Mouse (Mus musculus) neural tube, embryonic 13.5 days (tissue): ENCODE measurements around the gene Chac2. TPM values are rescaled to one million over a fixed set of nuclear protein-coding genes. Genes with fewer than 3 reads are reported as not detected.
"Not testable (repeated sequence)": the region's sequence is repeated elsewhere in the genome, so short reads cannot be mapped to it uniquely, and the experiment has no call there.

Source experiments
- ATAC-seq: fragments of 200-750 bp; cut with Nextera tagmentation; 2 replicates; pipeline ENCODE4 v1.8.0; 2017; ENCODE audit warnings: low read depth, mild to moderate bottlenecking, moderate TSS enrichment, moderate library complexity
- H3K27ac ChIP-seq: fragments of 300-500 bp; sonication (generic); replicated peaks from 2 replicates; pipeline ENCODE4 v1.5.1; 2015; ENCODE audit warnings: moderate library complexity, mild to moderate bottlenecking, inconsistent platforms
- H3K27me3 ChIP-seq: fragments of 300-500 bp; sonication (generic); 2 replicates; pipeline ENCODE4 v1.6.1; 2015; ENCODE audit warnings: mild to moderate bottlenecking, inconsistent platforms
- H3K36me3 ChIP-seq: fragments of 300-500 bp; sonication (generic); 2 replicates; pipeline ENCODE4 v1.6.1; 2015; ENCODE audit warnings: mild to moderate bottlenecking, inconsistent platforms
- H3K4me1 ChIP-seq: fragments of 300-500 bp; sonication (generic); replicated peaks from 2 replicates; pipeline ENCODE4 v1.6.1; 2015; ENCODE audit warnings: inconsistent platforms
- H3K4me2 ChIP-seq: fragments of 300-500 bp; sonication (generic); 2 replicates; pipeline ENCODE4 v1.6.1; 2015; ENCODE audit warnings: inconsistent platforms, mild to moderate bottlenecking, moderate library complexity
- H3K4me3 ChIP-seq: fragments of 300-500 bp; sonication (generic); 2 replicates; pipeline ENCODE4 v1.5.1; 2015; ENCODE audit warnings: mild to moderate bottlenecking, inconsistent platforms
- H3K9ac ChIP-seq: fragments of 300-500 bp; sonication (generic); 2 replicates; pipeline ENCODE4 v1.6.1; 2015; ENCODE audit warnings: moderate library complexity, mild to moderate bottlenecking, inconsistent platforms
- H3K9me3 ChIP-seq: fragments of 300-500 bp; sonication (generic); 2 replicates; pipeline ENCODE4 v1.6.1; 2016; ENCODE audit warnings: inconsistent platforms
- WGBS: fragments of 180-500 bp; shearing (Covaris S2); methylation state at CpG from one replicate; pipeline ENCODE4 v1.1.7; 2015; 5-methylcytosine and 5-hydroxymethylcytosine counted together
- polyA plus RNA-seq: library from polyadenylated mRNA; unstranded; fragments of >200 nt; fragmentation: Nextera tagmentation; extraction: Ambion mirVana; gene quantifications from 2 replicates; pipeline ENCODE4 v1.2.1, GENCODE M21; 2015

The Chac2 gene
- 25.7 and 31.0 TPM in 2 replicates for polyA plus RNA-seq

GRCm38 (mm10) chr11:30985877-30986624, at the start of gene Chac2:
Gene Chac2, minus strand, starts transcription at chr11:30986350.
- peak; percentile 100 for ATAC-seq

GRCm38 (mm10) chr11:31034958-31035357, 48.8 kb upstream of the Chac2 start:
- Histone ChIP-seq H3K27ac (no peak overlapping the region), H3K9ac (no peak overlapping the region), H3K36me3 (peaks cover 26% of the 10 kb centered on the region), H3K9me3 (peaks cover 4% of the 10 kb centered on the region), H3K4me1 (no peaks in the 10 kb centered on the region), H3K4me2 (no peak overlapping the region), H3K4me3 (no peak overlapping the region), H3K27me3 (no peaks in the 10 kb centered on the region)
- 84% methylated on average over 4 of the region's 4 CpGs for WGBS
- no peak for ATAC-seq

More at GRCm38 (mm10) chr11:30985877-30986624, at the start of gene Chac2:
- 2% methylated on average over 22 of the region's 22 CpGs for WGBS
- Histone ChIP-seq H3K27me3 (no peaks in the 10 kb centered on the region), H3K4me1 (peaks cover 14% of the 10 kb centered on the region), H3K36me3 (no peaks in the 10 kb centered on the region), H3K27ac (peak within 1 kb of the TSS; percentile 62), H3K4me2 (peak within 1 kb of the TSS; percentile 74), H3K9ac (peak within 1 kb of the TSS; percentile 80), H3K4me3 (peak within 1 kb of the TSS; percentile 61), H3K9me3 (no peaks in the 10 kb centered on the region)

DNA sequence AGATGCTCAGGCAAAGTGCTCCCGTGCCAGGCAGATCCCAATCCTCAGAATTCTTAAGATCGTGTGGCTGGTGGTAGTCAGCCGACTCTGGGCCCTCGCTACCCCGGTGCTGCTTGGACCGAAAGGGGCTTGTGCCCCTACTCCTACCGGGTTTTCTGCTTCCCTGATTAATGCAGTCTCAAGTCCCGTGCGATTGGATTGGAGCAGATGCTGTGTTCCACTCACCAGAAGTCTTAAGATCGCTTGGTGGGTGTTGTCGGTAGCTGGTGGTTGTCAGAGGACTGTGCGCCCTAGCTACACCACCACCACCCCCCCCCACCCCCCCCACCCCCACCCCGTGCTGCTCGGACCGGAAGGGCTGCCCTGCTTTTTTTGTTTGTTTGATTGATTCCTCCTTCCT, 31.3 kb upstream of the Chac2 start:
- 68% methylated on average over 15 of the region's 15 CpGs for WGBS
- not testable (repeated sequence) for H3K27ac ChIP-seq, ATAC-seq, H3K27me3 ChIP-seq, H3K4me2 ChIP-seq, H3K4me3 ChIP-seq, H3K9ac ChIP-seq, H3K36me3 ChIP-seq, H3K4me1 ChIP-seq, H3K9me3 ChIP-seq

- H3K4me3 ChIP-seq, ATAC-seq, H3K9ac ChIP-seq, H3K4me1 ChIP-seq, H3K27me3 ChIP-seq, H3K9me3 ChIP-seq, H3K4me2 ChIP-seq, H3K27ac ChIP-seq: not testable (repeated sequence)
- H3K36me3 ChIP-seq: peaks cover 10% of the 10 kb centered on the region; the same call in 1 of the 2 replicates
- WGBS: 97% methylated on average over 1 of the region's 1 CpGs
Observed at GRCm38 (mm10) chr11:31009668-31010067, 23.5 kb upstream of the Chac2 start.

- Histone ChIP-seq H3K4me2 (no peak overlapping the region), H3K4me3 (no peak overlapping the region), H3K9me3 (no peaks in the 10 kb centered on the region), H3K27ac (no peak overlapping the region), H3K4me1 (no peaks in the 10 kb centered on the region), H3K36me3 (0 out of 2 replicates have a peak, but pooled peaks cover 4% of the 10 kb centered on the region), H3K27me3 (no peaks in the 10 kb centered on the region), H3K9ac (no peak overlapping the region)
- no peak for ATAC-seq
- WGBS: 90% methylated on average over 4 of the region's 4 CpGs
Observed at GRCm38 (mm10) chr11:31001169-31001908, 15.2 kb upstream of the Chac2 start.

DNA sequence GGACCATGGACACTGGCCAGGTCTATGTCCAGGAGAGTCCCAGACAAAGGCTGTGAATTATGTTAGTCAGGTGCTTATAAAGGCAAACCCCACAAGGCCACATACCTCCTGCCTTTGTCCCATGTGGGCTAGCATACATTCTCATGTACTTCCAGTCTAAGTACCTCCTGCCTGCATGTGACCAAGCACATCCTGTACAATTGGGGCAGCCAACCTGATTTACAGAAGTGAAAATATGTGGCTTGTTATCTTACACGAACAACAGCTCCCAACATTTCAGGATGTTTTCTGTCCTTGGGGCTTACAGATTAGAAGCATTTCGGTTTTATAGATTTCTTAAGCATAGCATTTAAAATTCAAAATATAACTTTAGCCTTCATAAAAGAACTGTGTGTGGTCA, 13.9 kb upstream of the Chac2 start:
- no peak overlapping the region for H3K4me2 ChIP-seq
- no peak for ATAC-seq

GRCm38 (mm10) chr11:30998704-30999103, 12.6 kb upstream of the Chac2 start:
- Histone ChIP-seq H3K27ac (no peak overlapping the region), H3K9me3 (no peaks in the 10 kb centered on the region), H3K27me3 (no peaks in the 10 kb centered on the region), H3K4me1 (no peaks in the 10 kb centered on the region), H3K9ac (no peak overlapping the region), H3K36me3 (no peaks in the 10 kb centered on the region), H3K4me3 (no peak overlapping the region), H3K4me2 (no peak overlapping the region)
- ATAC-seq: no peak
- 82% methylated on average over 2 of the region's 2 CpGs for WGBS

More for the DNA sequence above, 13.9 kb upstream of the Chac2 start:
- 93% methylated on average over 2 of the region's 2 CpGs for WGBS
- no peaks in the 10 kb centered on the region for H3K4me1 ChIP-seq
- H3K4me3 ChIP-seq: no peak overlapping the region
- no peaks in the 10 kb centered on the region for H3K9me3 ChIP-seq
- H3K9ac ChIP-seq: no peak overlapping the region
- H3K27ac ChIP-seq: no peak overlapping the region
- H3K36me3 ChIP-seq: no peaks in the 10 kb centered on the region
- no peaks in the 10 kb centered on the region for H3K27me3 ChIP-seq

- Histone ChIP-seq H3K4me3 (no peak overlapping the region), H3K9ac (no peak overlapping the region), H3K4me2 (no peak overlapping the region), H3K36me3 (no peaks in the 10 kb centered on the region), H3K9me3 (no peaks in the 10 kb centered on the region), H3K27me3 (no peaks in the 10 kb centered on the region), H3K4me1 (no peaks in the 10 kb centered on the region), H3K27ac (no peak overlapping the region)
- no peak for ATAC-seq
- 97% methylated on average over 5 of the region's 5 CpGs for WGBS
Observed at GRCm38 (mm10) chr11:30998199-30998598, 12.0 kb upstream of the Chac2 start.

GRCm38 (mm10) chr11:30996670-30997069, 10.5 kb upstream of the Chac2 start:
- no peak overlapping the region for H3K4me2 ChIP-seq
- H3K27ac ChIP-seq: no peak overlapping the region
- 86% methylated on average over 3 of the region's 3 CpGs for WGBS
- ATAC-seq: no peak
- H3K27me3 ChIP-seq: no peaks in the 10 kb centered on the region
- no peaks in the 10 kb centered on the region for H3K9me3 ChIP-seq
- H3K9ac ChIP-seq: no peak overlapping the region
- H3K4me1 ChIP-seq: no peaks in the 10 kb centered on the region
- no peak overlapping the region for H3K4me3 ChIP-seq
- H3K36me3 ChIP-seq: no peaks in the 10 kb centered on the region

DNA sequence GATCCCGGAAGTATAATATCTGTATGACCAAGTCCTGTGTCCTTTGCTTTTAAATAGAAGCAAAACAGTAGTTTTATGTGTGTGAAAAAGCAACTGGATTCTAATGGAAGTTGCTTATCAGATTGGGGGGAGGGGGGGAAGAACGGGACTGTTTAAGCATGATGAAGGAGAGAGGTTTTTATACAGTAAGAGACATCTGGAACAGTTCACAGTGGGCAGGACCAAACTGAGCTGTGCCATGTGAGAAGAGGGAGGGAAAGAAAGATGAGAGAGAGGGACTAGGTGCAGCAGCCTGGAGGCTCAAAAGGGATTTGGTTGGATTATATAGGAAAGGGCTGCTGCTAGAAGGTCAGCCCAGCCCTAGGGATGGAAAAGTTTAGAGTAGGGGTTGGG, 471 bp upstream of the Chac2 start:
- Histone ChIP-seq H3K4me3 (peak overlapping the region; percentile 61), H3K36me3 (no peaks in the 10 kb centered on the region), H3K9me3 (no peaks in the 10 kb centered on the region), H3K4me1 (peaks cover 14% of the 10 kb centered on the region), H3K27me3 (no peaks in the 10 kb centered on the region), H3K4me2 (peak overlapping the region; percentile 74), H3K27ac (peak overlapping the region; percentile 62), H3K9ac (peak overlapping the region; percentile 80)
- ATAC-seq: peak; percentile 88
- WGBS: 10% methylated on average over 2 of the region's 2 CpGs

- Histone ChIP-seq H3K9me3 (no peaks in the 10 kb centered on the region), H3K27ac (no peak overlapping the region), H3K36me3 (no peaks in the 10 kb centered on the region), H3K4me3 (peak overlapping the region; percentile 61; the same call in 1 of the 2 replicates), H3K4me1 (peaks cover 14% of the 10 kb centered on the region), H3K4me2 (peak overlapping the region; percentile 74), H3K27me3 (no peaks in the 10 kb centered on the region), H3K9ac (no peak overlapping the region)
- no peak for ATAC-seq
- WGBS: 37% methylated on average over 2 of the region's 2 CpGs
Observed at GRCm38 (mm10) chr11:30985237-30985636, 913 bp downstream of the Chac2 start.

DNA sequence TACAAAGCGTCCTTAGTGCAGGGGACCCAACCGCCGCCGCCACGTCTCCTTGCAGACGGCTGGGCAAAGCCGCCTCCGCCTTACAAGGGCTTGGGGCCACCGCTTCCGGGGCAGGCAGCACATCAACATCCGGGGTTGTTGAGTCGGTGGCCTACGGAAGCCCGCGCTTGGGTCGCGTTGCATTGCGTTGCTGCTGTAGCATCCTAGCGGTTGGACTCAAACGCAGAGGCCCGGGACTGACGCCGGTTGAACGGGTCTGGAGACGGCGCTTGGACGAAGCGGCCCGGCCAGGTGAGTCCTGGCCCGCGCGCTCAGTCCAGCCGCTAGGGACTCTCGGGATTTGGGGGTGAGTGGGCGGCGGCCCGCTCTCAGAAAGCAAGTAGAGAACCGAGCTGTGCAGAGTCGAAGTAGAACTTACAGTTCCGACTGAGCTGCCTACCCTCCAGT, 31.8 kb downstream of the Chac2 start, which contains the start of gene Erlec1:
Gene Erlec1 (minus strand): TSS at position 57 of the 447 bp plus-strand sequence.
- Histone ChIP-seq H3K27ac (peak within 1 kb of the TSS; percentile 88), H3K4me3 (peak within 1 kb of the TSS; percentile 87), H3K4me1 (peaks cover 17% of the 10 kb centered on the region), H3K4me2 (peak within 1 kb of the TSS; percentile 79), H3K9me3 (peaks cover 19% of the 10 kb centered on the region), H3K36me3 (peaks cover 33% of the 10 kb centered on the region), H3K9ac (peak within 1 kb of the TSS; percentile 92), H3K27me3 (no peaks in the 10 kb centered on the region)
- under 1% methylated on average over 40 of the region's 40 CpGs for WGBS
- ATAC-seq: peak; percentile 99
